Mouse (Mus musculus): ENCODE measurements around the gene Agpat1. TPM values are rescaled to one million over a fixed set of nuclear protein-coding genes. Genes with fewer than 3 reads are reported as not detected.

Gene Agpat1
- polyA plus RNA-seq, 1 experiment from 2014 or later: 27.6 TPM

DNA sequence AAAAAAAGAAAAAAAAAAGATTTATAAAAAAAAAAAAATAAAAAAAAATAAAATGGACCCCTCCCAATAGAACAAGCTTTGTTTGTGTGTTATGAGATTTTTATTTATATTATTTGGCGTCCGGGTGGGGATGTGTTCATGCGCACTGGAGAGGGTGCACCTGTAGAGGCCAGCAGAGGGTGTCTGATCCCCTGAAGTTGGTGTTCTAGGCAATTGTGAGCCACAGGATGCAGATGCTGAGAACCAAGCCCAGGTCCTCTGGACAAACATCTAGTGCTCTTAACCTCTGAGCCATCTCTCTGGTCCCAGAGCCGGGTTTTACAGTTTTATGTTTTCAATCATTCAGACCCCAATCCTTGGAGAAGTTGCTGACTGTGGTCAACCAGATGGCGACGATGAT, 43.6 kb upstream of the Agpat1 start:
- Histone ChIP-seq H3K4me3 (ENCODE audit: low read depth, low read length) (no peak overlapping the region), H3K4me1 (replicated peaks; ENCODE audit: control insufficient read depth, insufficient read depth) (peaks cover 3% of the 10 kb centered on the region; the same call in 1 of the 2 replicates), H3K27me3 (ENCODE audit: control insufficient read depth, insufficient read depth, low read length) (no peaks in the 10 kb centered on the region), H3K27ac (replicated peaks) (no peak overlapping the region), H3K9me3 (ENCODE audit: control insufficient read depth, low read length) (no peaks in the 10 kb centered on the region), H3K4me2 (replicated peaks; ENCODE audit: low read depth) (no peak overlapping the region), H3K9ac (ENCODE audit: low read length) (no peak overlapping the region), H3K36me3 (ENCODE audit: control insufficient read depth, insufficient read depth, low read length) (no peaks in the 10 kb centered on the region)
- 92% methylated on average over 6 of the region's 6 CpGs for WGBS
- TF ChIP-seq EP300 (optimal IDR thresholded peaks at IDR 0.05): no peak
- peak; percentile 23; the same call in 1 of the 2 replicates for TF ChIP-seq CTCF (IDR thresholded peaks at IDR 0.05; ENCODE audit: low read depth)
- no peak for ATAC-seq (ENCODE audit: low FRiP score, low TSS enrichment)
- DNase-seq (ENCODE audit: low spot score): no peak

DNA sequence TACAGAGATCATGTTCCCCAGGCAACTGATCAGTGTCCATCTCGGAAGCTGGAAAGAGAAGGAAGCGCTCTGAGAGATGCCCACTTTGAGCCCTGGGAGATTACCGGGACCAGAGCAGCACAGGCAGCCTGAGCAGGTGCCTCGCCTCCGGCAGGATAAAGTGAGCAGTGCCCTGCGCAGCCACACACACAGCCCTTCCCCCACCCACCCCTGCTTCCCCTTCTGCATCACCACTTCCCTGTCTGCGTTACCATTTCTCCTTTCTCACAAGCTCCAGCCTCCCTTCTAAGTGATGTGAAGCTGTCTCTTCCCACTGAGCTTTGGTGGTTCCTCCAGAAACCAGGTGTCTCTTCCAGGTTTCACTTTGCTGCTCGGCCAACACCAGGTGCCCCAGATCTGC, 42.9 kb upstream of the Agpat1 start:
- Histone ChIP-seq H3K4me2 (replicated peaks; ENCODE audit: low read depth) (no peak overlapping the region), H3K4me1 (replicated peaks; ENCODE audit: control insufficient read depth, insufficient read depth) (peaks cover 3% of the 10 kb centered on the region; the same call in 1 of the 2 replicates), H3K9ac (ENCODE audit: low read length) (no peak overlapping the region), H3K4me3 (ENCODE audit: low read depth, low read length) (no peak overlapping the region), H3K36me3 (ENCODE audit: control insufficient read depth, insufficient read depth, low read length) (no peaks in the 10 kb centered on the region), H3K27ac (replicated peaks) (peak overlapping the region; percentile 13; the same call in 1 of the 2 replicates), H3K9me3 (ENCODE audit: control insufficient read depth, low read length) (no peaks in the 10 kb centered on the region), H3K27me3 (ENCODE audit: control insufficient read depth, insufficient read depth, low read length) (no peaks in the 10 kb centered on the region)
- TF ChIP-seq CTCF (IDR thresholded peaks at IDR 0.05; ENCODE audit: low read depth) (no peak), EP300 (optimal IDR thresholded peaks at IDR 0.05) (no peak)
- no peak; the same call in 1 of the 2 replicates for ATAC-seq (ENCODE audit: low FRiP score, low TSS enrichment)
- WGBS: 53% methylated on average over 8 of the region's 8 CpGs
- DNase-seq (ENCODE audit: low spot score): no peak

DNA sequence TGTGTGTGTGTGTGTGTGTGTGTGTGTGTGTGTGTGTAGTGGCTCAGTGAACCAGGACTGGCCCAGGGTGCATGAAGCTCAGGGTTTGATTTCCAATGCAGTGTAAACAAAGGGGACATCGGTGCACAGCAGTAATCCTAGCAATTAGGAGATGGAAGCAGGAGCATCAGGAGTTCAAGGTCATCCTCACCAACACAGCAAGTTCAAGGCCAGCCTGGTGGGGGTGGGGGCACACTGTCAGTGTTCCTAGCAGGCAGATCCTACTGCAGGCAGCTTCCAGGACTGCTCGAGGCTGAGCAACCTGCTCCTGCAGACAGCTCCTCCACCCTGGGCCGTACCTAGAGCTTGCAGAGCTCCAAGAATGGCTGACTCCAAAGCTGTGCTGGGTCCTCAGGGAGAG, 41.5 kb upstream of the Agpat1 start:
- Histone ChIP-seq H3K27ac (replicated peaks) (no peak overlapping the region), H3K9me3 (ENCODE audit: control insufficient read depth, low read length) (no peaks in the 10 kb centered on the region), H3K4me3 (ENCODE audit: low read depth, low read length) (no peak overlapping the region), H3K27me3 (ENCODE audit: control insufficient read depth, insufficient read depth, low read length) (no peaks in the 10 kb centered on the region), H3K4me2 (replicated peaks; ENCODE audit: low read depth) (no peak overlapping the region), H3K9ac (ENCODE audit: low read length) (no peak overlapping the region), H3K4me1 (replicated peaks; ENCODE audit: control insufficient read depth, insufficient read depth) (peaks cover 3% of the 10 kb centered on the region; the same call in 1 of the 2 replicates), H3K36me3 (ENCODE audit: control insufficient read depth, insufficient read depth, low read length) (no peaks in the 10 kb centered on the region)
- no peak for DNase-seq (ENCODE audit: low spot score)
- 60% methylated on average over 3 of the region's 3 CpGs for WGBS
- TF ChIP-seq CTCF (IDR thresholded peaks at IDR 0.05; ENCODE audit: low read depth): no peak
- no peak for TF ChIP-seq EP300 (optimal IDR thresholded peaks at IDR 0.05)
- no peak for ATAC-seq (ENCODE audit: low FRiP score, low TSS enrichment)

DNA sequence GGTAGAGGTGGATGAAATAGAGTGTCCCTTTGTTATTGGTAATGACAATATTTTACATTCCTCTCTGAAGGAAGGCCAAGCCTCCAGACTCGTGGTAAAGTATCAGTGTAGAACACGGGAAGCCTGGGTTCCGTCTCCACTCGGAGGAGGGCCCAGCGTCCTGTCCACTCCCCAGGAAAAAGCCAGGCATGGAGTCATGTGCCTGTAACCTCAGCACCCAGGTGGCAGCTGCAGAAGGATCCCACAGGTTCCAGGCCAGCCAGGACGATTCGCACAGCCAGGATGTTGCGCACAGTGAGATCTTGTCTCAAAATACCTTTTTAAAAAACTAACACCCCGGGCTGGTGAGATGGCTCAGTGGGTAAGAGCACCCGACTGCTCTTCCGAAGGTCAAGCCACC, 40.7 kb upstream of the Agpat1 start:
- no peak overlapping the region for H3K9ac ChIP-seq (ENCODE audit: low read length)
- H3K27me3 ChIP-seq (ENCODE audit: control insufficient read depth, insufficient read depth, low read length): no peaks in the 10 kb centered on the region
- H3K4me2 ChIP-seq (replicated peaks; ENCODE audit: low read depth): no peak overlapping the region
- peaks cover 3% of the 10 kb centered on the region; the same call in 1 of the 2 replicates for H3K4me1 ChIP-seq (replicated peaks; ENCODE audit: control insufficient read depth, insufficient read depth)
- H3K4me3 ChIP-seq (ENCODE audit: low read depth, low read length): no peak overlapping the region
- no peaks in the 10 kb centered on the region for H3K9me3 ChIP-seq (ENCODE audit: control insufficient read depth, low read length)
- DNase-seq (ENCODE audit: low spot score): no peak
- ATAC-seq (ENCODE audit: low FRiP score, low TSS enrichment): no peak
- H3K27ac ChIP-seq (replicated peaks): no peak overlapping the region
- 72% methylated on average over 11 of the region's 11 CpGs for WGBS
- no peaks in the 10 kb centered on the region for H3K36me3 ChIP-seq (ENCODE audit: control insufficient read depth, insufficient read depth, low read length)
- TF ChIP-seq EP300 (optimal IDR thresholded peaks at IDR 0.05) (no peak), CTCF (IDR thresholded peaks at IDR 0.05; ENCODE audit: low read depth) (no peak)

DNA sequence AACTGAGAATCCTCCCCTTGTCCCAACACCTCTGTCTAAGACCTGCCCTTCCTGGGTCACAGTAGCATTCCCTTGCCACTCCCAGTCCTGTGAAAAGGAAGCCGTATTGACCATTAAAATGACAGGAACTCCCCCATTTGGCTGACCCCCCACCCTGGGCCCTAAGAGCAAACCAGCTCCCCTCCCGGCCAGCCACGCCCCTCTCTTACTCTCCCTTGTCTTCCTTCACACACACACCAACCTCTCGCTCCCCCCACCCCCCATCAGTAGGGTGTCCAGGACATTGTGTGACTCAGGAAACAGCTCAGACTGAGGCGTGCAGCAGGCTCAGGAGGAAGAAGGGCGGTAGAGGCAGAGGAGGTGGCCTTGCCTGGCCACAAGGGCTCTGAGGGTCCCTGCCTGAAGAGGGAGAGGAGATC, 40.0 kb upstream of the Agpat1 start, which contains the start of gene Notch4:
TSS of gene Notch4 (plus strand) at position 266 of the 419 bp plus-strand sequence.
- WGBS: 17% methylated on average over 6 of the region's 6 CpGs
- peak within 1 kb of the TSS; percentile 76 for H3K27ac ChIP-seq (replicated peaks)
- H3K9me3 ChIP-seq (ENCODE audit: control insufficient read depth, low read length): no peaks in the 10 kb centered on the region
- no peaks in the 10 kb centered on the region for H3K36me3 ChIP-seq (ENCODE audit: control insufficient read depth, insufficient read depth, low read length)
- DNase-seq (ENCODE audit: low spot score) (peak; percentile 52), ATAC-seq (ENCODE audit: low FRiP score, low TSS enrichment) (peak; percentile 63)
- H3K9ac ChIP-seq (ENCODE audit: low read length): peak within 1 kb of the TSS; percentile 41; the same call in 1 of the 2 replicates
- H3K4me2 ChIP-seq (replicated peaks; ENCODE audit: low read depth): peak within 1 kb of the TSS; percentile 34
- TF ChIP-seq CTCF (IDR thresholded peaks at IDR 0.05; ENCODE audit: low read depth): no peak; the same call in 1 of the 2 replicates
- no peak for TF ChIP-seq EP300 (optimal IDR thresholded peaks at IDR 0.05)
- H3K27me3 ChIP-seq (ENCODE audit: control insufficient read depth, insufficient read depth, low read length): no peaks in the 10 kb centered on the region
- H3K4me3 ChIP-seq (ENCODE audit: low read depth, low read length): peak within 1 kb of the TSS; percentile 8; the same call in 1 of the 2 replicates
- H3K4me1 ChIP-seq (replicated peaks; ENCODE audit: control insufficient read depth, insufficient read depth): peaks cover 3% of the 10 kb centered on the region; the same call in 1 of the 2 replicates

DNA sequence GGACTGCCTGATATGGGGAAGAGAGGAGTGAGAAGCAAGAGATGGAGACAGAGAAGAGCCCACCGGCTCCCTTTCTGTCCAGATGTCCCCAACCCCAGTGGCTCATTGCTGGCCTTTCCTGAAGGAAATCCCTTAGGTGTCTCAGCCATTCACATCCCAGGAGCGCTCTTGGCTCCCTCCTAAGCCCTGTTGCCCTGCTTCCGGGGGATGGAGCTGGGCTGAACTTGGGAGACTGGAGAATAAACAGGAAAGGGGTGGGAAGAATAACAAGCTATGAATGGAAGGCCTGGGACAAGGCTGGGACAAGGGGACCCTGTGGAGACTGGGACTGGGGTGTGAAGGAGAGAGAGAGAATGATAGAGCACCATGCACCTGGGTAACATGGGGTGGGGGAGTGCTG, 39.3 kb upstream of the Agpat1 start:
- Histone ChIP-seq H3K4me3 (ENCODE audit: low read depth, low read length) (peak overlapping the region; percentile 8; the same call in 1 of the 2 replicates), H3K27ac (replicated peaks) (peak overlapping the region; percentile 76), H3K4me1 (replicated peaks; ENCODE audit: control insufficient read depth, insufficient read depth) (peaks cover 3% of the 10 kb centered on the region; the same call in 1 of the 2 replicates), H3K9me3 (ENCODE audit: control insufficient read depth, low read length) (no peaks in the 10 kb centered on the region), H3K27me3 (ENCODE audit: control insufficient read depth, insufficient read depth, low read length) (no peaks in the 10 kb centered on the region), H3K4me2 (replicated peaks; ENCODE audit: low read depth) (peak overlapping the region; percentile 34), H3K36me3 (ENCODE audit: control insufficient read depth, insufficient read depth, low read length) (no peaks in the 10 kb centered on the region), H3K9ac (ENCODE audit: low read length) (peak overlapping the region; percentile 41; the same call in 1 of the 2 replicates)
- 37% methylated on average over 3 of the region's 3 CpGs for WGBS
- TF ChIP-seq CTCF (IDR thresholded peaks at IDR 0.05; ENCODE audit: low read depth) (no peak), EP300 (optimal IDR thresholded peaks at IDR 0.05) (no peak)
- DNase-seq (ENCODE audit: low spot score): no peak
- no peak; the same call in 1 of the 2 replicates for ATAC-seq (ENCODE audit: low FRiP score, low TSS enrichment)

All from stomach, postnatal 0 days (tissue).